Mouse (Mus musculus) bone marrow, adult 2 months (tissue): ENCODE data around the gene Itih4. TPM values are rescaled to one million over a fixed set of nuclear protein-coding genes. Genes with fewer than 3 reads are reported as not detected.

ENCODE experiments used
- H3K27ac ChIP-seq: fragments of 200-500 bp; 2 replicates; pipeline ENCODE4 v1.5.1; 2012; ENCODE audit warnings: low read depth, mild to moderate bottlenecking, control low read depth, inconsistent platforms, low read length; ENCODE audit not compliant: control insufficient read depth, poor library complexity, insufficient read depth
- H3K4me1 ChIP-seq: fragments of 200-500 bp; 2 replicates; pipeline ENCODE4 v1.6.1; 2011; ENCODE audit warnings: low read length; ENCODE audit not compliant: control insufficient read depth, insufficient read depth
- H3K4me3 ChIP-seq: fragments of 200-500 bp; replicated peaks from 2 replicates; pipeline ENCODE3; 2011; ENCODE audit warnings: mild to moderate bottlenecking, low read depth, low read length, control low read depth; ENCODE audit not compliant: control insufficient read depth
- CTCF ChIP-seq: fragments of 200-500 bp; IDR thresholded peaks from 2 replicates; pipeline ENCODE4 v1.5.1; 2011; ENCODE audit warnings: low read length, control low read depth; ENCODE audit not compliant: control insufficient read depth, insufficient read depth
- POLR2A ChIP-seq: fragments of 200-500 bp; IDR thresholded peaks from 2 replicates; pipeline ENCODE4 v1.6.1; 2011; ENCODE audit warnings: low read depth, mild to moderate bottlenecking, control low read depth, low read length, borderline replicate concordance; ENCODE audit not compliant: control insufficient read depth
- WGBS: fragments of 180-500 bp; shearing (Covaris S2); methylation state at CpG from one replicate; pipeline ENCODE4 v1.1.7; 2018; 5-methylcytosine and 5-hydroxymethylcytosine counted together
- polyA plus RNA-seq: library from polyadenylated mRNA; stranded (reverse); fragments of >200 nt; gene quantifications from 2 replicates; pipeline ENCODE4 v1.2.4, GENCODE M21; 2011; ENCODE audit warnings: low replicate concordance; ENCODE audit not compliant: missing spikeins, insufficient read depth, insufficient read length

Itih4 gene
- polyA plus RNA-seq, 1 experiment: 6.6 TPM

- H3K4me3 ChIP-seq: no peak overlapping the region
- no peaks in the 10 kb centered on the region for H3K4me1 ChIP-seq
- TF ChIP-seq POLR2A (no peak), CTCF (no peak)
- WGBS: 81% methylated on average over 3 of the region's 3 CpGs
- no peak overlapping the region for H3K27ac ChIP-seq
Measured at GRCm38 (mm10) chr14:30881718-30882108, 4.6 kb upstream of the Itih4 start.

GRCm38 (mm10) chr14:30885298-30885697 is 978 bp upstream of the Itih4 start:
- no peak for TF ChIP-seq POLR2A
- H3K4me3 ChIP-seq: no peak overlapping the region

GRCm38 (mm10) chr14:30888271-30888732 is 2.0 kb downstream of the Itih4 start:
- no peak for TF ChIP-seq POLR2A
- TF ChIP-seq CTCF: no peak
- H3K4me3 ChIP-seq: no peak overlapping the region
- H3K4me1 ChIP-seq: peaks cover 3% of the 10 kb centered on the region; the same call in 1 of the 2 replicates
- 5% methylated on average over 9 of the region's 9 CpGs for WGBS
- no peak overlapping the region for H3K27ac ChIP-seq

More at GRCm38 (mm10) chr14:30885298-30885697, 978 bp upstream of the Itih4 start:
- Histone ChIP-seq H3K4me1 (peaks cover 3% of the 10 kb centered on the region; the same call in 1 of the 2 replicates), H3K27ac (no peak overlapping the region)
- WGBS: 32% methylated on average over 3 of the region's 3 CpGs

- H3K27ac ChIP-seq: no peak overlapping the region
- H3K4me3 ChIP-seq: no peak overlapping the region
- TF ChIP-seq CTCF: no peak
- 65% methylated on average over 3 of the region's 3 CpGs for WGBS
- no peaks in the 10 kb centered on the region for H3K4me1 ChIP-seq
Measured at GRCm38 (mm10) chr14:30899972-30900371, 13.7 kb downstream of the Itih4 start.

- 70% methylated on average over 5 of the region's 5 CpGs for WGBS
- H3K4me1 ChIP-seq: no peaks in the 10 kb centered on the region
- no peak overlapping the region for H3K27ac ChIP-seq
- H3K4me3 ChIP-seq: no peak overlapping the region
- TF ChIP-seq CTCF (no peak), POLR2A (no peak)
Measured at GRCm38 (mm10) chr14:30902628-30903027, 16.4 kb downstream of the Itih4 start.

- Histone ChIP-seq H3K4me3 (no peak overlapping the region), H3K4me1 (peaks cover under 1% of the 10 kb centered on the region; the same call in 1 of the 2 replicates), H3K27ac (no peak overlapping the region)
- no peak for TF ChIP-seq CTCF
- TF ChIP-seq POLR2A: no peak
- 45% methylated on average over 3 of the region's 3 CpGs for WGBS
Measured at GRCm38 (mm10) chr14:30903036-30903435, 16.8 kb downstream of the Itih4 start.

- Histone ChIP-seq H3K4me3 (no peak overlapping the region), H3K27ac (no peak overlapping the region), H3K4me1 (peaks cover 2% of the 10 kb centered on the region; the same call in 1 of the 2 replicates)
- TF ChIP-seq POLR2A (no peak), CTCF (no peak)
- WGBS: 74% methylated on average over 8 of the region's 8 CpGs
Measured at GRCm38 (mm10) chr14:30904307-30904706, 18.0 kb downstream of the Itih4 start.

GRCm38 (mm10) chr14:30906001-30906400 is 19.7 kb downstream of the Itih4 start:
- Histone ChIP-seq H3K4me1 (peaks cover 2% of the 10 kb centered on the region; the same call in 1 of the 2 replicates), H3K4me3 (no peak overlapping the region), H3K27ac (no peak overlapping the region)
- TF ChIP-seq POLR2A: no peak
- TF ChIP-seq CTCF: no peak
- 86% methylated on average over 6 of the region's 6 CpGs for WGBS

- H3K4me1 ChIP-seq: peaks cover 2% of the 10 kb centered on the region; the same call in 1 of the 2 replicates
- no peak overlapping the region for H3K4me3 ChIP-seq
- H3K27ac ChIP-seq: no peak overlapping the region
- WGBS: 51% methylated on average over 3 of the region's 3 CpGs
- TF ChIP-seq CTCF (no peak), POLR2A (no peak)
Measured at GRCm38 (mm10) chr14:30907814-30908265, 21.6 kb downstream of the Itih4 start.
